Mouse (Mus musculus): Measurements from ENCODE around the gene Pou2af1.
A peak's percentile ranks its signal among the peaks of the same experiment; 100 is the strongest.

Pou2af1 gene

DNA sequence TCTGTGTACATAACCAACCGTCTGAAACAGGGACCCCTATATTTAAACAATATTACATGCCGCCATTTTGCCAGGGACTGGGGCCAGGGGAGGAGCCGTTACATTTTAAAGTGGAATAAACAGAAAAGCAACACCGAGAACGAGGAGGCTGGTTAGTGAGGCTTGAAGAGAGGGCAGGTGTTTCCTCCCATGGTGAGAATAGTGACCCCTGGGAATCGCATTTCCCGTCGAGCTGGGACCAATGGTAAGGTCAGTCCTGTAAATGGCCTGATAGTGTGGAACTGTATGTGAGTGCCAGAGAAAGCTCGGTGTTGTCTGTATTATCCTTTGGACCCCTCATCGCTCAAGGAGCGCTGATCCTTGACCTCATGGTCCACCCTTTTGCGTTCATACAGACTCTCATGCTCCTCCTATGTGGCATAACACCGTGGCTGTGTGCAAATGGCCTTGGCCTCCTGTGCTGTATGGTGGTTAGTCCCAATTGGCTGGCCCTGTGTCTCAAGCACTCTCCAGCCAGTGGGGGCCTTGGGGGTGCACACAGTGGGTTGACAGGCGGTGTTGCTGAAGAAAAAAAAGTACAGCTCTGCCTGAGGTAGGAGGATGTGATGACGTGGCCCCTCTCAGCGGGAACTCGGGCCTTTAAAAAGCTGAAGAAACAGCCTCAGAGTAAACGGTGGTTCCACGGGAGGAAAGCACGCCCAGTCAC lies at the start of gene Pou2af1:
Pou2af1 (plus strand) TSS at position 686 of the 706 bp plus-strand sequence.
- DNase-seq (ENCODE audit: low read depth): no peak

DNA sequence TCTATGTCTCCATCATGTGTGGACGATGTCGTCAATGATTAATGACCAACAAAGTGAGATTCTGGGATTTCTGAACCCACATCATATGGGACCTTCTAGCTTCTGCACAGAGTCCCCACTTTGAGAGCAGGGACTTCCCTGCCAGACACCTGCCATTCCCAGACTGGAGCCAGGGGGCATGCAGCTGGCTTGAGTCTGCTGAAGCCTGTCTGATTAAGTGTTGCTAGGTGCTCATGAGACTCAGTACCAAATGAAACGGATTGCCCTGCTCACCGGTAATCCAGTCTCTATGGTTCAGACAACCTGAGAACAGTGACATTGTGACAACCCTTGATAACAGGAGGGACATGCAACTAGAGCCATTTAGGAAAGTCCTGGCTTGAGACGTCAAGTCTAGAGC lies 49.5 kb upstream of the Pou2af1 start:
- no peak for DNase-seq (ENCODE audit: low read depth)

DNA sequence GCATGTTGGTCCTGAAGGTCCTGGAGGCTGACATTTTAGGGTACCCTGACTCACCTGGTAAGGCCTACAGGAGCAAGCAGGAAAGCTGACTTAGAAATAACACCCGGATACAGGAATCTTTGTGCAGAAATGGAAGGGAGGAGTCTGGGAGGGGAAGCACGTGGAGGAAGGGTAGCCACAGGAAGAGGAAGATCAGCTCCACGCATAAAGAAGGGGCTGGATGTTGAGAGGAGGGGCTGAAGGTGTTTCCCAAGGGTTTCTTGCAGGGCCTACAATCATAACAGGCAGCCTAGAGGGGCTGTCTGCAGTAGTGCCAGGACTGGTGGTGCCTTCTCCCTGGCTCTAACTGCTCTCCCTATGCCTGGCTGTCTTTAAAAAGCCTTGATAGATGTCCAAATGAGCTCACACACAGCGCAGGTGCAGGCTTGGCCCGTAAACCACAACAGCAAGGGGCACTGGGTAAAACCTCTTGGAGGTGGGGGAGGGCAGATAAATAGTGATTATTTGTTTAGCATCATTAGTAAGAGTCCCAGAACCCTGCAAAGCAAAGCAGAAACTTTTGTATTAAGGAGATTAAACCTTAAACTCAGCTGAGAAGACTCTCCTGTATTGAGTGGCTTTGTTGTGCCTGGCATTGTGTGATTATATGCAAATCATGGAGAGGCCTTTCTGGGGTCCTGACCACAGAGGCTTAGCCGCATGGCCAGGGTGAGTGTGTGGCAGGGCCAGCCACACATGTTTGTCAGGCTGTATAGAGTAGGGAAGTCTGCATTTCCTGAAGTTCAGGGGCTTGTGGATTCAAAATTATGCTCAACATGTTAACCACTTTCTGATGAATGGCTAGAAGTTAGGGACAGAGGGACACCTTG lies 48.0 kb upstream of the Pou2af1 start, which contains the start of gene Gm32742:
Gm32742 (minus strand) TSS at position 206 of the 869 bp plus-strand sequence.
- peak; percentile 23 for DNase-seq (ENCODE audit: low read depth)

GRCm38 (mm10) chr9:51167954-51168353 lies 45.6 kb upstream of the Pou2af1 start:
- DNase-seq (ENCODE audit: low read depth): no peak

DNA sequence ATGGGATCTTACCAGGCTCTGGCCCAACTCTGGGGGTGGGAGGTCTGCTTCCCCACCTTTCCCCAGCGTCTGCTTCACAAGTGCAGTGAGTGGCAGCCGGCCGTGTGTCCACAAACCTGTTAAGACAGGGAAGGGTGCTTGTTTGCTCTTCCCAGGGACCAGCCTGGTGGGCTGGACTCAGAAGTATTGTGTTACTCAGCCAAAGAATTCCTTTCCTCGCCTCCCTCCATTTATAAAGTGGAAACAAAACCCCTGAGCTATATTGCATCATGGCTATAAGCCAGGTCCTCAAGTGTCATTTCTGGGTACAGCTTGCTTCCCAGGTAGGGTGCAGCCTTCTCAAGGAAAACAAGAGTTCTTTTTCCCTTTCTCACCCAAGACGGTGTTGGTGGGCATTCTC lies 44.8 kb upstream of the Pou2af1 start:
- DNase-seq (ENCODE audit: low read depth): no peak

DNA sequence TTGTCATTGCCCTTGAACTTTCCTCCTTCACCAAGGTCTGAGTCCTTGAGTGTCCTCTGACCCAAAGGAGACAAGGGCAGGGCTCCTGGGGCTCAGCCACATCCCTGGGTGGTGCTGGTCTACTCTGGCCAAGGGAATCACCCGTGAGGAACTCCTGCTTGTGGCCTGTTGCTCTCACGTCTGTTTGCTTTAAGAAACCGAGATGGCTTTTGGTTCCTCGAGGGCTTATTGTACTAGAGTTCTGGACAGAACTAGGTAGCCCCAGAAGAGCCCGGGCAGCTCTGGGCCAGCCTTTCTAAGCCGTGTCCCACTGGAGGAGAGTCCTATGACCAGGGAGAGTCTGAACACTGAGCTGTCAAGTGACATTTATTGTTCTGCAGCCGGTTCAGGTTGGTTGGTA lies 44.4 kb upstream of the Pou2af1 start:
- no peak for DNase-seq (ENCODE audit: low read depth)

DNA sequence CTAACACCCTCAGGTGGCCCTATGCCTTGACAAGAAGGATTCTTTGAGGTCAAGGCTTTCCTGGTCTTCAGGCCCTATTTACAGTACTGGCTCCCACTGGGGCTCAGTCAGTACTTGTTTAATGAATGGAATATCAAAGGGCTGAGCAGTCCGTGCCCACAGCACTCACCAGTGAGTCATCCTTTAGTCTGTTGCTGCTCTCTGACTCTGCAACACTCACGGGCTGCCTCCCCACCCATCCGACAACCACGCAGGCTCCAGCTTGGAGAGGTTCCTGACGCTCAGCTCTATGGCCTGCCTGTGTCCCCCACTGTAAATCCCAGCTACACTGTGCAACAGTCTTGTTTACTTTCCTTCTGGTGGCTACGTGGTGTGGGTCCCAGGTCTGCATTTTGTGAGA lies 43.2 kb upstream of the Pou2af1 start:
- no peak for DNase-seq (ENCODE audit: low read depth)

- peak; percentile 50 for DNase-seq (ENCODE audit: low read depth)
Observed at GRCm38 (mm10) chr9:51174890-51175464, 38.5 kb upstream of the Pou2af1 start.

DNA sequence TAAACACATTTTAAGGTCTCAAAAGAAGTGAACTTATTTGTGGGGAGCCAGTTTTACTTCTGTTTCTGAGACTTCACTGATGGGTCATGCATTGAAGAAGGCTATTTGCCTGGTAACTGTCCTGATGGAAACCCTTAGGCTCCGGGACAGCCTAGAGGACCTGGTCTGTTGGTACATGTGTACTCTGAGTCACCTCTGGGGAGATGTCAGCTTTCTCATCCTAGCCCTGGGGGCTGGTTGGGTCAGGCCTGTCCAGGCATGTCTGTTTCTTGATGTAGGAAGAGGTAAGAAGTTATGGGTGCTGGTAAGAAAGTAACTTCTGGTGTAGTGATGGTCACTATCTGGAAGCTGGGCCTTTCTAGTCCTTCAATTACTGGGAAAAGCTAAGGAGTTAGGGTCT lies 37.8 kb upstream of the Pou2af1 start:
- DNase-seq (ENCODE audit: low read depth): no peak

DNA sequence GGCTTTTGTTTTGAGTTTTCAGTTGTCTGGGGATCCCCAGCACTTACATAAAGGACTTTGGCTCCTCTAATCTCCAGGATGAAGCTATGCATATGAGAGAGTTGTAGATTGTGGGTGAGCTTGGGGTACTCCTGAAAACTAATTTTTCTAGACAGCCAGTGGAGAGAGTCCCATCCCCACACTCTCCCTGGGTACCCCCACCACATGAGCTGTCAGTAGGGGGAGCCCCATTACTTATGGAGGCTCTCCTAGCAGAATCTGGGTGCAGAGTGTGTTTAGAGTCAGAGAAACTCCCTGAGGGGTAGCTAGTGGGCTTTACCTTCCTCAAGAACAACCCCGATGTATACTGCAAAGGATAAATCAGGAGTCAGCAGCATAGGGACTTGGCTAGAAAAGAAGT lies 35.2 kb upstream of the Pou2af1 start:
- no peak for DNase-seq (ENCODE audit: low read depth)

- DNase-seq (ENCODE audit: low read depth): peak; percentile 24
Observed at GRCm38 (mm10) chr9:51180621-51181020, 32.9 kb upstream of the Pou2af1 start.

- no peak for DNase-seq (ENCODE audit: low read depth)
Observed at GRCm38 (mm10) chr9:51182716-51183710, 30.5 kb upstream of the Pou2af1 start.

DNA sequence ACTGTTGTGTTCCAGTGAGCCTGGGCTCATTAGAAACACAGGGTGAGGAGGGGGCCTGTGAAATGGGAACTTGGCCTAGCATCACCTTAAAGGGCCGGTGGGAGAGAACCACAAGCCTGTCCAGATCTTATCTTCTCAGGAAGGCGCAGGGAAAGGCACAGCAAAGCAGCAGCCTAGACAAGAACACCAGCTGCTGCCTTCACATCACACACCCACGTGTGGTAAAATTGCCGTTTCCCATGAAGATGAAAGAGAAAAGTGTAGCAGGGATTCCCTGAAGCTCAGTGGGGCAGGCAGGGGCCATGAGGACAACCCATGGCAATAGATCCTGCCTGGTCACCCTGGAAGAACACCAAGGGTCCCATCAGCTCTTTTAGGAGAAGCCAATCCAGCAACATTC lies 28.1 kb upstream of the Pou2af1 start:
- no peak for DNase-seq (ENCODE audit: low read depth)

- DNase-seq (ENCODE audit: low read depth): no peak
Observed at GRCm38 (mm10) chr9:51185871-51186270, 27.6 kb upstream of the Pou2af1 start.

DNA sequence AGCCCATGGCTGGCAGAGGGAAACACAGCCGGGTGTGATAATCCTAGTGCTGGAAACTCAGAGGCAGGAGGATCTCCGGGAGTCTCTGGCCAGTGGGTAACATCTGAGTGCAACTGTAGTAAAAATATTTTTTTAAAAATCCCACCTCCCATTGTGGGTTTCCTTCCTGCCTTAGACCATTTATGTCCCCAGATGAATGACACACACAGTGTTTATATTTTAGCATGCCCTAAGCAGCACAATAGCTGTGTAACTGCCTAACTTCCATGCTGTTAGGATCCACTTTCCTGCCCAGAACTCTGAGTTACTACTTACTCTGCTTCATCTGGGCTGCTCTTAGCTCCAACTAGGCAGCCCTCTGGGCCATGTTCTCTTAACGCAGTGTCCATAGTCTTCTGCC lies 22.9 kb upstream of the Pou2af1 start:
- no peak for DNase-seq (ENCODE audit: low read depth)

GRCm38 (mm10) chr9:51194790-51195189 lies 18.7 kb upstream of the Pou2af1 start:
- DNase-seq (ENCODE audit: low read depth): peak; percentile 52

DNA sequence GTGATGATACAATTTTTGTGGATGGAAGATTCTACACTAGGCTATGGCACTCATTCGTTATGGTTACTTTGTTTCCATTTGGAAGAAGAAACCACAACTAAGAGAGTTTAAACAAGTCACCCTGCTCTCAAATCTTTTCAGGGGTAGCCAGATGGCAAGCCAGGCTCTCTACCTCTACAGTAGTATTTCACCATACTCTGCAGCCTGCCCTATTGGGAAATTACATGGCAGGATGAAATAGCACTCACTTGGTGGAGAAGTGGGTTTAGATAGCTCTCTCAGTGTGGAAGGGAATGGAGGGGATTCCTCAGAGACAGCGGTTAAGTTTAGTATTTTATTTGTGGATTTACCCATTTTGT lies 4.6 kb upstream of the Pou2af1 start:
- no peak for DNase-seq (ENCODE audit: low read depth)

- no peak for DNase-seq (ENCODE audit: low read depth)
Observed at GRCm38 (mm10) chr9:51211191-51211590, 2.3 kb upstream of the Pou2af1 start.

DNA sequence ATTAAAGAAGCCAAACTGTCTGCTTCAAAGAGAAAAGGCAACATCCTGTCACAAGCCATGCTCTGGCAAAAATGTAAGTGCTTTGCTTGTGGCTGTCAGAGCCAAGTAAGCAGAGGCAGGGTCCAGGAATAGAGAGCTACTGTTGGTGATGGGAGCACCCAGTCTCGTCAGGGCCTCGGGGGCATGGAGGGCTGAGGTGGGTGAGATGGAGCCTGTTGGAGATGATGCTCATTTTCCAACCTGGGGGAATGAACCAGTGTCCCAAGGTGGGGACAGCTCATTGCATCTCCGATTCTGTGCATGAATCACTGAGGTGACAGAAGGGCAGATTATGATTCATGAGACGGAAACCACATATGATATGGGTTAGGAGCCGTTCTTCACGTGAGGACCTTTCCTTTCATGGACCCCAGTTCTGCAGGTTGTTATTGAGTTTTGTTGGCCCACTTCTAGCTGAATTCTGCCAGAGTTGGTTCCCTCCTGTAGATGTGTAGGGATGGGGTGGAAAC lies 275 bp downstream of the Pou2af1 start:
- no peak for DNase-seq (ENCODE audit: low read depth)

DNA sequence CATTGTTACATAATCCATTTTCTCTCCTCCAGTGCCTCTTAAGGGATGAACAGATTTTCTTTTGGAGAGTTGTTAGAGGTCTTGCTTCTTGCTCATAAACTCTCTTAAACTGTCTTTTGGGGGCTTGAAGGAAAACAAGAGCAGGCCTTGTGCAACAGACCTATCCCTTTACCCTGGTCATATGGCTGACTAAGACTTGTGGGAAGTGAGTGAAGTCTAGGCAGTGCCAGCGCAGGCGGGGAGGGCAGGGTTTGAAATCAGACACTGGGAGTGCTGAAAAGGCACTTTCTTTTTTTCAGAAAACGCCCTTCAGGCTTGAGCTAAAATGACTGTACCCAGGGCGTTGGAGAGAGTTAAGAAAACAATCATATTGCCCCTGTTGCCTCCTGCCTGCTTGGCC lies 1.8 kb downstream of the Pou2af1 start:
- peak; percentile 2 for DNase-seq (ENCODE audit: low read depth)

DNA sequence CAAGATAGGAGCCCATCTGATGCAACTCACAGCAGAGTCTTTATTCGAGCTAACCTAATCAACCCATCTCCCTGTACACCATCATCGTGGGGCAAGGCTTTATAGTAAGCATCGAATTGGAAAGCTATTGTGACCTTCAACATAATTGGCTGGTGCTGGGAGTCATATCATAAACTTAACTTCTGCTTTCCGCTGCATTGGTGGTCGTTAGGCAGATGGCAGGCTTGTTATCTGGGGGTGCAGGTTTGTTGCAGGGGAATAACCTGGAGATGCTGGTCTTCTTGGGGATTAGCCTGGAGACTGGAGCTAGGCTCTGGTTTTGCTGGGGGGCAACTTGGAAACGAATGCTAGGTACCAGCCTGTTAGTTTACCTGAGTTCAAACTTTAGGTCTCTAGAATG lies 2.4 kb downstream of the Pou2af1 start:
- no peak for DNase-seq (ENCODE audit: low read depth)
